Mouse (Mus musculus): ENCODE measurements around the gene Guca1b. TPM values are rescaled to one million over a fixed set of nuclear protein-coding genes. Genes with fewer than 3 reads are reported as not detected.

The Guca1b gene
- not detected in 2 replicates for polyA plus RNA-seq (2012; ENCODE audit: insufficient read depth, insufficient read length, missing spikeins)

GRCm38 (mm10) chr17:47385145-47385544, at the start of gene Guca1b:
Guca1b (plus strand) TSS chr17:47385393.
- Histone ChIP-seq H3K4me3 (ENCODE audit: insufficient read depth, low read depth, low read length) (no peak within 1 kb of the TSS), H3K4me1 (ENCODE audit: control insufficient read depth, insufficient read depth, insufficient read length, low read length) (no peaks in the 10 kb centered on the region), H3K27ac (replicated peaks; ENCODE audit: low read depth, low read length) (no peak within 1 kb of the TSS)

- Histone ChIP-seq H3K4me1 (ENCODE audit: control insufficient read depth, insufficient read depth, insufficient read length, low read length) (no peaks in the 10 kb centered on the region), H3K4me3 (ENCODE audit: insufficient read depth, low read depth, low read length) (no peak overlapping the region), H3K27ac (replicated peaks; ENCODE audit: low read depth, low read length) (no peak overlapping the region)
Measured at GRCm38 (mm10) chr17:47343121-47343520, 42.1 kb upstream of the Guca1b start.

GRCm38 (mm10) chr17:47349721-47350319, 35.4 kb upstream of the Guca1b start:
- Histone ChIP-seq H3K4me3 (ENCODE audit: insufficient read depth, low read depth, low read length) (no peak overlapping the region), H3K4me1 (ENCODE audit: control insufficient read depth, insufficient read depth, insufficient read length, low read length) (no peaks in the 10 kb centered on the region)

GRCm38 (mm10) chr17:47359964-47360363, 25.2 kb upstream of the Guca1b start:
- no peak overlapping the region for H3K4me3 ChIP-seq (ENCODE audit: insufficient read depth, low read depth, low read length)
- no peak overlapping the region for H3K27ac ChIP-seq (replicated peaks; ENCODE audit: low read depth, low read length)
- H3K4me1 ChIP-seq (ENCODE audit: control insufficient read depth, insufficient read depth, insufficient read length, low read length) = no peaks in the 10 kb centered on the region

More at GRCm38 (mm10) chr17:47349721-47350319, 35.4 kb upstream of the Guca1b start:
- H3K27ac ChIP-seq (replicated peaks; ENCODE audit: low read depth, low read length) = no peak overlapping the region

- no peak overlapping the region for H3K4me3 ChIP-seq (ENCODE audit: insufficient read depth, low read depth, low read length)
- H3K4me1 ChIP-seq (ENCODE audit: control insufficient read depth, insufficient read depth, insufficient read length, low read length) = no peaks in the 10 kb centered on the region
- no peak overlapping the region for H3K27ac ChIP-seq (replicated peaks; ENCODE audit: low read depth, low read length)
Measured at GRCm38 (mm10) chr17:47361343-47361742, 23.9 kb upstream of the Guca1b start.

- Histone ChIP-seq H3K4me1 (ENCODE audit: control insufficient read depth, insufficient read depth, insufficient read length, low read length) (no peaks in the 10 kb centered on the region), H3K27ac (replicated peaks; ENCODE audit: low read depth, low read length) (0 out of 2 replicates have a peak within 1 kb of the TSS, but pooled peaks have one; percentile 52), H3K4me3 (ENCODE audit: insufficient read depth, low read depth, low read length) (peak within 1 kb of the TSS; percentile 93)
Measured at GRCm38 (mm10) chr17:47368401-47369086, 16.6 kb upstream of the Guca1b start, which contains the start of gene Mrps10. Mrps10 (plus strand) TSS chr17:47368887.

- Histone ChIP-seq H3K27ac (replicated peaks; ENCODE audit: low read depth, low read length) (0 out of 2 replicates have a peak overlapping the region, but pooled peaks have one; percentile 52), H3K4me1 (ENCODE audit: control insufficient read depth, insufficient read depth, insufficient read length, low read length) (no peaks in the 10 kb centered on the region), H3K4me3 (ENCODE audit: insufficient read depth, low read depth, low read length) (peak overlapping the region; percentile 93)
Measured at GRCm38 (mm10) chr17:47369087-47369443, 16.1 kb upstream of the Guca1b start.

GRCm38 (mm10) chr17:47371451-47371850, 13.7 kb upstream of the Guca1b start:
- H3K4me1 ChIP-seq (ENCODE audit: control insufficient read depth, insufficient read depth, insufficient read length, low read length) = no peaks in the 10 kb centered on the region
- no peak overlapping the region for H3K4me3 ChIP-seq (ENCODE audit: insufficient read depth, low read depth, low read length)
- H3K27ac ChIP-seq (replicated peaks; ENCODE audit: low read depth, low read length) = no peak overlapping the region

- no peak overlapping the region for H3K4me3 ChIP-seq (ENCODE audit: insufficient read depth, low read depth, low read length)
- H3K4me1 ChIP-seq (ENCODE audit: control insufficient read depth, insufficient read depth, insufficient read length, low read length) = no peaks in the 10 kb centered on the region
- no peak overlapping the region for H3K27ac ChIP-seq (replicated peaks; ENCODE audit: low read depth, low read length)
Measured at GRCm38 (mm10) chr17:47373991-47374390, 11.2 kb upstream of the Guca1b start.

- H3K4me3 ChIP-seq (ENCODE audit: insufficient read depth, low read depth, low read length) = no peak overlapping the region
Measured at GRCm38 (mm10) chr17:47376779-47377280, 8.4 kb upstream of the Guca1b start.

GRCm38 (mm10) chr17:47378133-47378532, 7.1 kb upstream of the Guca1b start:
- Histone ChIP-seq H3K27ac (replicated peaks; ENCODE audit: low read depth, low read length) (no peak overlapping the region), H3K4me1 (ENCODE audit: control insufficient read depth, insufficient read depth, insufficient read length, low read length) (no peaks in the 10 kb centered on the region), H3K4me3 (ENCODE audit: insufficient read depth, low read depth, low read length) (no peak overlapping the region)

More at GRCm38 (mm10) chr17:47376779-47377280, 8.4 kb upstream of the Guca1b start:
- H3K27ac ChIP-seq (replicated peaks; ENCODE audit: low read depth, low read length) = no peak overlapping the region
- H3K4me1 ChIP-seq (ENCODE audit: control insufficient read depth, insufficient read depth, insufficient read length, low read length) = no peaks in the 10 kb centered on the region

- Histone ChIP-seq H3K27ac (replicated peaks; ENCODE audit: low read depth, low read length) (no peak overlapping the region), H3K4me1 (ENCODE audit: control insufficient read depth, insufficient read depth, insufficient read length, low read length) (no peaks in the 10 kb centered on the region)
Measured at GRCm38 (mm10) chr17:47381917-47382316, 3.3 kb upstream of the Guca1b start.

GRCm38 (mm10) chr17:47383266-47383665, 1.9 kb upstream of the Guca1b start:
- Histone ChIP-seq H3K4me3 (ENCODE audit: insufficient read depth, low read depth, low read length) (no peak overlapping the region), H3K4me1 (ENCODE audit: control insufficient read depth, insufficient read depth, insufficient read length, low read length) (no peaks in the 10 kb centered on the region), H3K27ac (replicated peaks; ENCODE audit: low read depth, low read length) (no peak overlapping the region)

More at GRCm38 (mm10) chr17:47381917-47382316, 3.3 kb upstream of the Guca1b start:
- no peak overlapping the region for H3K4me3 ChIP-seq (ENCODE audit: insufficient read depth, low read depth, low read length)

GRCm38 (mm10) chr17:47384064-47384463, 1.1 kb upstream of the Guca1b start:
- H3K4me3 ChIP-seq (ENCODE audit: insufficient read depth, low read depth, low read length) = no peak overlapping the region
- H3K27ac ChIP-seq (replicated peaks; ENCODE audit: low read depth, low read length) = no peak overlapping the region
- H3K4me1 ChIP-seq (ENCODE audit: control insufficient read depth, insufficient read depth, insufficient read length, low read length) = no peaks in the 10 kb centered on the region

GRCm38 (mm10) chr17:47386649-47387048, 1.5 kb downstream of the Guca1b start:
- Histone ChIP-seq H3K4me3 (ENCODE audit: insufficient read depth, low read depth, low read length) (no peak overlapping the region), H3K27ac (replicated peaks; ENCODE audit: low read depth, low read length) (no peak overlapping the region), H3K4me1 (ENCODE audit: control insufficient read depth, insufficient read depth, insufficient read length, low read length) (no peaks in the 10 kb centered on the region)

All from brown adipose tissue, adult 24 weeks (tissue).